Mouse (Mus musculus) R1 (cell line): ENCODE measurements around the gene Pias4.
A peak's percentile ranks its signal among the peaks of the same experiment; 100 is the strongest.

Experiments used
- DNase-seq: peaks from one replicate; pipeline ENCODE4 v3.0.0-alpha.2; 2018; ENCODE audit warnings: low read depth, low spot score

The Pias4 gene

GRCm38 (mm10) chr10:81139529-81139846 lies 28.2 kb downstream of the Pias4 start:
- DNase-seq: no peak

- no peak for DNase-seq
Observed at GRCm38 (mm10) chr10:81138821-81139528, 28.7 kb downstream of the Pias4 start.

- peak; percentile 65 for DNase-seq
Observed at GRCm38 (mm10) chr10:81138131-81138782, 29.5 kb downstream of the Pias4 start.

- DNase-seq: peak; percentile 99
Observed at GRCm38 (mm10) chr10:81137252-81138130, 30.2 kb downstream of the Pias4 start.

GRCm38 (mm10) chr10:81136706-81137231 lies 31.0 kb downstream of the Pias4 start:
- DNase-seq: no peak

GRCm38 (mm10) chr10:81135831-81136705 lies 31.7 kb downstream of the Pias4 start:
- DNase-seq: peak; percentile 57

GRCm38 (mm10) chr10:81134966-81135681 lies 32.6 kb downstream of the Pias4 start, which contains the start of gene Zbtb7a:
TSS of gene Zbtb7a (plus strand) at chr10:81135220.
- DNase-seq: peak; percentile 52

GRCm38 (mm10) chr10:81134181-81134587 lies 33.5 kb downstream of the Pias4 start:
- peak; percentile 79 for DNase-seq

- no peak for DNase-seq
Observed at GRCm38 (mm10) chr10:81123500-81123899, 44.2 kb downstream of the Pias4 start.

GRCm38 (mm10) chr10:81122889-81123288 lies 44.8 kb downstream of the Pias4 start:
- DNase-seq: no peak

GRCm38 (mm10) chr10:81120650-81121049 lies 47.1 kb downstream of the Pias4 start:
- DNase-seq: no peak

- DNase-seq: no peak
Observed at GRCm38 (mm10) chr10:81119625-81120024, 48.1 kb downstream of the Pias4 start.

GRCm38 (mm10) chr10:81112946-81113345 lies 54.8 kb downstream of the Pias4 start:
- peak; percentile 79 for DNase-seq

GRCm38 (mm10) chr10:81106113-81106721 lies 61.5 kb downstream of the Pias4 start:
- peak; percentile 100 for DNase-seq

GRCm38 (mm10) chr10:81105565-81106112 lies 62.1 kb downstream of the Pias4 start, which contains the start of gene Map2k2:
TSS of gene Map2k2 (plus strand) at chr10:81105915.
- peak; percentile 97 for DNase-seq
